Mouse (Mus musculus): ENCODE results near the gene Plekhg1. TPM values are rescaled to one million over a fixed set of nuclear protein-coding genes. Genes with fewer than 3 reads are reported as not detected.

The Plekhg1 gene
- 0.23 TPM for polyA plus RNA-seq (2017; shearing (Covaris generic))

GRCm38 (mm10) chr10:3740148-3740503 lies at the start of gene Plekhg1:
Plekhg1 (plus strand) TSS chr10:3740364.

DNA sequence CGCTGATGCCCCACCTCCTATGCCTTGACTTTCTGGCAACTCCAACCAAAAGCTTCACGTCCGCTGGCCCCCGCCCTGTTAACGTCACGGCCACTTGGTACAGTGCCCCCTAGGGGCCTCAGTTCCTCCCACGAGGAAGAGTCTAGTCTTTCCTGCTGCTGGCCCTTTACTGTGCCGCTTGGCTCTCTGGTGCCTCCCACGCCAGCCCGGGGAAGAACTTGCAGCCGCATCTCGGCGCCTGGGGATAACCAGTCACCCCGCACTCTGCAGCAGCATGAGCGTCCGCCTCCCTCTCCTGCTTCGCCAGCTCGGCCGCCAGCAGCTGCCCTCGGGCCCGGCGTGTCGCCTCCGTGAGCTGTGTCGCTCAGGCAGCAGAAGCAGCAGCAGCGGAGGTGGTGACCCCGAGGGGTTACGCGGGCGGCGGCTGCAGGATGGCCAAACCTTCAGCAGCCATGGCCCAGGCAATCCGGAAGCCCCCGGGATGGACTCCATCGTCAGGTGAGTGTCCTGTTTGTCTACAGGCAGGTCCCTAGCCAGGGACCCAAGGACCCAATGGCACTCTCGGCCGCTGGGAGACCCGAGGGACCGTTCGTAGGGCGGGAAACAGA lies 232.9 kb downstream of the Plekhg1 start, which contains the start of gene Mthfd1l:
Gene Mthfd1l, plus strand, starts transcription at position 138 of the 608 bp plus-strand sequence.

Other genes with a start within 250 kb of the Plekhg1 start
- gene Iyd, start 200.1 kb upstream of the Plekhg1 start, polyA plus RNA-seq (2017; shearing (Covaris generic)) = not detected
- 32.9 TPM for gene Mthfd1l, start 232.8 kb downstream of the Plekhg1 start, polyA plus RNA-seq (2017; shearing (Covaris generic))